Mouse (Mus musculus): Measurements from ENCODE around the gene Pitpnc1.
A peak's percentile ranks its signal among the peaks of the same experiment; 100 is the strongest.

Gene Pitpnc1

DNA sequence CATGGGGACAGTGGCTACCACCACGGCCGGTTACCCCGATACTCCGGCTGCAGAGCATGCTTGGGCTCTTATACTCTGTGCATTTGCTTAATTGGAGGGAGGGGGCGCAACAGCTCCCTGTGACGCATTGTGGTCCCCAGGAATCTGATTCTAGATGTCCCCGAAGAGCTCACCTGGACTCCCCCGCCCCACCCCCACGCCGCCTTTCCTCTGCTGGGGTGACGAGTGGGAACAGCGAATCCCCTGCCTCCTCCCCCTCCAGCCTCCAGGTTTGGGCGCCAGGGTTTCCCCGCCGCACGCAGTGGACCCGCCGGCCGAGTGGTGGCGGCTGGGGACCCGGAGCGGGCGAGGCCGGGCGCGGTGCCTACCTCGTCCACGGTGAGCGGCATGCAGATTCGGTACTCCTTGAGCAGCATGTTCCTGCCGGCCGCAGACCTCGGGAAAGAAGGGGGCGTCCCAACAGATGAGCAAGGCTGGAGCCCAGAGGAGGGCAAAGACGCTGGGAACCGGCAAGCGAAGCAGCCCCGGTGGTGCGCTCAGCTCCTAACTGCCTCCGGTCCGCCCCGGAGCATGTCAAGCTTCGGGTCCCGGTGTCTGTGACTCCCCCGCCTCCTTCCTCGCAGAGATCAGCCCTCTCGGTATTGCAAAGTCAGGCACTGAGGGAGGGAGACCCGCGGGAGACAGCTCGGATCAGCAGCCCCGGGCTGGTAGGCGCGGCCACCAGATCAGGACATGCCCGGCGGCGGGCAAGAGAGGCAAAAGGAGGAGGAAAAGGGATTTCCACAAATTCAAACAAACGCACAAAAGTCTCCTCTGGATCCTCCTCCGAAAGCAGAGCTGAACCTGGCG lies 752 bp downstream of the Pitpnc1 start:
- Histone ChIP-seq H3K36me3 (ENCODE audit: insufficient read depth, low read length) (peaks cover 11% of the 10 kb centered on the region; the same call in 1 of the 2 replicates), H3K4me1 (replicated peaks; ENCODE audit: low read depth, low read length) (peaks cover 60% of the 10 kb centered on the region), H3K4me3 (replicated peaks; ENCODE audit: low read length) (peak overlapping the region; percentile 95), H3K9me3 (ENCODE audit: low read length) (no peaks in the 10 kb centered on the region), H3K27me3 (ENCODE audit: insufficient read depth, low read length) (no peaks in the 10 kb centered on the region)
- TF ChIP-seq POU5F1 (IDR thresholded peaks at IDR 0.05; ENCODE audit: borderline replicate concordance, low read length): no peak
- no peak for TF ChIP-seq NANOG (IDR thresholded peaks at IDR 0.05; ENCODE audit: borderline replicate concordance, low read length)
- no peak for TF ChIP-seq CTCF (conservative IDR thresholded peaks at IDR 0.05; ENCODE audit: low read length)

GRCm38 (mm10) chr11:107469031-107469522 lies 1.4 kb downstream of the Pitpnc1 start:
- Histone ChIP-seq H3K9me3 (ENCODE audit: low read length) (no peaks in the 10 kb centered on the region), H3K4me1 (replicated peaks; ENCODE audit: low read depth, low read length) (peaks cover 66% of the 10 kb centered on the region), H3K27me3 (ENCODE audit: insufficient read depth, low read length) (no peaks in the 10 kb centered on the region), H3K4me3 (replicated peaks; ENCODE audit: low read length) (peak overlapping the region; percentile 95), H3K36me3 (ENCODE audit: insufficient read depth, low read length) (peaks cover 11% of the 10 kb centered on the region; the same call in 1 of the 2 replicates)
- TF ChIP-seq NANOG (IDR thresholded peaks at IDR 0.05; ENCODE audit: borderline replicate concordance, low read length): no peak
- 0 out of 2 replicates have a peak, but pooled peaks have one; percentile 5 for TF ChIP-seq CTCF (conservative IDR thresholded peaks at IDR 0.05; ENCODE audit: low read length)

DNA sequence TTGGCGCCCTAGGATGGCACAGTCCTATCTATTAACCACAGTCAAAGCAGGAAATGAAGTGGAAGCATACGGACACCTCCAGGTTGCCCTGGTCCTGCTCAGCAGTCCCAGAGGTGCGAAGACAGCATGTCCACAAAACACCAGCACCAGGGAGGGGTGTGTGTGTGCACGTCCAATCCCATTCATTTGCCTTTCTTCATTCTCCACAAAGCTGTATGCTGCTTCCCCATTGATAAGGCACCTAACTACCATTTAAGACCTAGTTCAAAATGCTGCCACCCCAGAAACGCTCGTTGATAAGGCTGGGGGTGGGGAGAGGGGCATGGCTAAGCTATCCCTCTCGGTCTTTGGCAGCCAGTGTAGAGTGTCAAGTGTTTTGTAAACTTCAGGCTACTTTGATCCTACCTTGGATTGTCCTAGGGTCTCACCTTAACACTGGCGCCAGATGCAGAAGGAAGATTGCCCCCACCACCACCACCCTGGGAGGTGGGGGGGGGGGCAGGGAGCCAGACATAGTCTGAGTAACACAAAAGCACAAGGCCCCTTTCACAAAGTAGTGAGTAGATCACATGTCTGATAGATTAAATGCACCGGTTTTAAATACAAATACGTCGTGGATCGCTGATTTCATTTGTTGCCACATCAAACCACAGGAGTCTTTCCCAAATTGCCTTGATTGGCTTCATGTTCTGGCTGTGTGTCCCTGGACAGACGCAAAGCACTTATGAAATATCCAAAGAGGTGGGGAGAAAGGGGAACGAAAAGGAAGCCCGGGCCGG lies 2.1 kb downstream of the Pitpnc1 start:
- peaks cover 11% of the 10 kb centered on the region; the same call in 1 of the 2 replicates for H3K36me3 ChIP-seq (ENCODE audit: insufficient read depth, low read length)
- H3K4me1 ChIP-seq (replicated peaks; ENCODE audit: low read depth, low read length): peaks cover 71% of the 10 kb centered on the region
- no peaks in the 10 kb centered on the region for H3K9me3 ChIP-seq (ENCODE audit: low read length)
- TF ChIP-seq NANOG (IDR thresholded peaks at IDR 0.05; ENCODE audit: borderline replicate concordance, low read length) (no peak), POU5F1 (IDR thresholded peaks at IDR 0.05; ENCODE audit: borderline replicate concordance, low read length) (no peak), CTCF (conservative IDR thresholded peaks at IDR 0.05; ENCODE audit: low read length) (no peak)
- no peaks in the 10 kb centered on the region for H3K27me3 ChIP-seq (ENCODE audit: insufficient read depth, low read length)
- H3K4me3 ChIP-seq (replicated peaks; ENCODE audit: low read length): peak overlapping the region; percentile 95

GRCm38 (mm10) chr11:107466611-107467391 lies 3.7 kb downstream of the Pitpnc1 start:
- no peaks in the 10 kb centered on the region for H3K9me3 ChIP-seq (ENCODE audit: low read length)
- H3K4me3 ChIP-seq (replicated peaks; ENCODE audit: low read length): peak overlapping the region; percentile 37
- H3K4me1 ChIP-seq (replicated peaks; ENCODE audit: low read depth, low read length): peaks cover 72% of the 10 kb centered on the region
- TF ChIP-seq NANOG (IDR thresholded peaks at IDR 0.05; ENCODE audit: borderline replicate concordance, low read length) (no peak), POU5F1 (IDR thresholded peaks at IDR 0.05; ENCODE audit: borderline replicate concordance, low read length) (no peak), CTCF (conservative IDR thresholded peaks at IDR 0.05; ENCODE audit: low read length) (no peak)
- H3K36me3 ChIP-seq (ENCODE audit: insufficient read depth, low read length): peaks cover 11% of the 10 kb centered on the region; the same call in 1 of the 2 replicates
- H3K27me3 ChIP-seq (ENCODE audit: insufficient read depth, low read length): no peaks in the 10 kb centered on the region

DNA sequence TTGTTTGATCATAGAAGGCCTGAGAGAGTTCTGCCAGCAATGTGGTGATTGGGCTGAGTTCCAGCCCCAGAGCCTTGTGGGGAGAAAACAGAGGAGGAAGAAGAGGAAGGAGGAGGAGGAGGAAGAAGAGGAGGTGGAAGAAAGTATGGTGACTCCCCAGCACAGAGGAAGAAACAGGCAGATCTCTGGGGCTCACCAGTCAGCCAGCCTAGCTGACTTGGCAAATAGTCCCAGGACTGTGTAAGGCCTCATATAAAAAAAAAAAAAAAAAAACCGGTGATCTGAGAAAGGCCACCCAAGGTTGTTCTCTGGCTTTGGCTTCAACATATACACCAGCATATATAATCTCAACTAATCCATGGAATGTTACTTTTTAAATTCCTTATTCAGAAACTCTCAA lies 4.5 kb downstream of the Pitpnc1 start:
- Histone ChIP-seq H3K27me3 (ENCODE audit: insufficient read depth, low read length) (no peaks in the 10 kb centered on the region), H3K9me3 (ENCODE audit: low read length) (no peaks in the 10 kb centered on the region), H3K4me3 (replicated peaks; ENCODE audit: low read length) (no peak overlapping the region), H3K36me3 (ENCODE audit: insufficient read depth, low read length) (peaks cover 13% of the 10 kb centered on the region; the same call in 1 of the 2 replicates), H3K4me1 (replicated peaks; ENCODE audit: low read depth, low read length) (peaks cover 72% of the 10 kb centered on the region)
- TF ChIP-seq CTCF (conservative IDR thresholded peaks at IDR 0.05; ENCODE audit: low read length) (no peak), POU5F1 (IDR thresholded peaks at IDR 0.05; ENCODE audit: borderline replicate concordance, low read length) (no peak), NANOG (IDR thresholded peaks at IDR 0.05; ENCODE audit: borderline replicate concordance, low read length) (no peak)

DNA sequence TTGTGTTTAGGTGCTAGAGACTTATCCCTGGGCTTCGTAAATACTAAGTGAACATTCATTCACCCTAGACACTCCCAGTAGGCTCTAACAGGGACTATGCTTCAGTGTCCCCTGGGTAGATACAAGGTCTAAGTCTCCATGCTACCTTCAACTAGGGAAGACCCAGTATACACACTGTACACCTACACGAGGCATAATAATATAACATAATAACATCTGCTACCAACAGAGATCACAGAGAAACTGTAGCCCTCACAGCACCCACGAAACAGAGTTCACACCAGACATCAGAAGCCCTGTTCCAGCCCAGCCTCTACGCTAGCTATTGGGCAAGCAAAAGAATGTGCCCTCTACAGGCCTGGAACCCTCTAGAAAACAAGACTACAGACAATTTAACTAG lies 5.5 kb downstream of the Pitpnc1 start:
- Histone ChIP-seq H3K9me3 (ENCODE audit: low read length) (no peaks in the 10 kb centered on the region), H3K27me3 (ENCODE audit: insufficient read depth, low read length) (no peaks in the 10 kb centered on the region), H3K4me3 (replicated peaks; ENCODE audit: low read length) (no peak overlapping the region), H3K4me1 (replicated peaks; ENCODE audit: low read depth, low read length) (peaks cover 78% of the 10 kb centered on the region), H3K36me3 (ENCODE audit: insufficient read depth, low read length) (peaks cover 14% of the 10 kb centered on the region; the same call in 1 of the 2 replicates)
- TF ChIP-seq NANOG (IDR thresholded peaks at IDR 0.05; ENCODE audit: borderline replicate concordance, low read length): no peak
- TF ChIP-seq CTCF (conservative IDR thresholded peaks at IDR 0.05; ENCODE audit: low read length): no peak
- no peak for TF ChIP-seq POU5F1 (IDR thresholded peaks at IDR 0.05; ENCODE audit: borderline replicate concordance, low read length)

DNA sequence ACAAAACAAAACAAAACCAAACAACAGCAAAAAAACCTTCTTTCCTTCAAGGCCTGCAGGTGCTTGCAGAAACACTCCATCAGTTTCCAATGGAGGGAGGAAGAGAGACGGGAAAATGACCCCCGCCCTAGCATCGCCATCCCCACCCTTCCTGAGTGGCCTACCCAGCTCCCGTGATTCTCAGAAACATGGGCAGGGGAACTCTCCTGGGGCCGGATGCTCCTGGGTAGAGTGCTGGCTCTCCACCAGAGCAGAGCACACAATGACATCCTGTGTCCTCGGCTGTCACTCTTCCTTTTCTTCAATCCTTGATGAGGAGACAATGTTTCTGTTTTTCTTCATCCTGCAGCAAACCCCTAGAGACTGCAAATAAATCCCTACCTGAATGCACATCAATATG lies 6.4 kb downstream of the Pitpnc1 start:
- H3K4me1 ChIP-seq (replicated peaks; ENCODE audit: low read depth, low read length): peaks cover 87% of the 10 kb centered on the region
- peak overlapping the region; percentile 61 for H3K4me3 ChIP-seq (replicated peaks; ENCODE audit: low read length)
- H3K9me3 ChIP-seq (ENCODE audit: low read length): no peaks in the 10 kb centered on the region
- H3K36me3 ChIP-seq (ENCODE audit: insufficient read depth, low read length): peaks cover 14% of the 10 kb centered on the region; the same call in 1 of the 2 replicates
- H3K27me3 ChIP-seq (ENCODE audit: insufficient read depth, low read length): no peaks in the 10 kb centered on the region
- TF ChIP-seq POU5F1 (IDR thresholded peaks at IDR 0.05; ENCODE audit: borderline replicate concordance, low read length) (no peak), CTCF (conservative IDR thresholded peaks at IDR 0.05; ENCODE audit: low read length) (no peak), NANOG (IDR thresholded peaks at IDR 0.05; ENCODE audit: borderline replicate concordance, low read length) (no peak)

Data from E14TG2a.4 (cell line).